30 mouse cellular contexts compared by ENCODE assay signal in genomic region chr17:50458232-50458631, GRCm38 (mm10). TPM values are rescaled to one million over a fixed set of nuclear protein-coding genes. Genes with fewer than 3 reads are reported as not detected.
A peak's percentile ranks its signal among the peaks of the same experiment; 100 is the strongest.
DNase-seq lines count a peak whose midpoint lies in the region; ATAC-seq and TF ChIP-seq lines count a peak whose summit lies in the region.
"Had no signal": no experiment of that assay in that cellular context is flagged by ENCODE, and none has a peak within 500 bp of the region (broad histone marks: within the 10 kb centered on the region; RNA-seq: fewer than 3 reads in every experiment).

No protein-coding gene starts in this region.

- no peaks in the 10 kb centered on the region for H3K36me3 ChIP-seq in heart, adult 2 months (ENCODE audit: control insufficient read depth, insufficient read depth, low read length)
- no peaks in the 10 kb centered on the region for H3K36me3 ChIP-seq in spleen, adult 2 months (ENCODE audit: control insufficient read depth, insufficient read depth, low read length)
- H3K36me3 ChIP-seq: embryonic facial prominence, embryonic 13.5 days; forebrain, embryonic 12.5 days; heart, embryonic 10.5 days; heart, embryonic 15.5 days; intestine, embryonic 15.5 days; limb, embryonic 10.5 days; limb, embryonic 15.5 days; midbrain, embryonic 12.5 days; neural tube, embryonic 13.5 days had no signal

- no peak for TF ChIP-seq CTCF in heart, adult 2 months (IDR thresholded peaks at IDR 0.05)
- TF ChIP-seq CTCF in spleen, adult 2 months (IDR thresholded peaks at IDR 0.05; ENCODE audit: extremely low read depth, insufficient read depth, insufficient read length, insufficient replicate concordance) = no peak

- TF ChIP-seq EP300 in heart, adult 2 months (IDR thresholded peaks at IDR 0.05; ENCODE audit: insufficient read depth, low read depth, low read length) = no peak

- no peak overlapping the region for H3K27ac ChIP-seq in heart, adult 2 months
- H3K27ac ChIP-seq in spleen, adult 2 months (ENCODE audit: insufficient read depth, low read length) = peak overlapping the region; percentile 25; the same call in 1 of the 2 replicates
- H3K27ac ChIP-seq: embryonic facial prominence, embryonic 13.5 days; forebrain, embryonic 12.5 days; heart, embryonic 10.5 days; heart, embryonic 15.5 days; hindbrain, postnatal 0 days; intestine, embryonic 15.5 days; kidney, postnatal 0 days; limb, embryonic 10.5 days; limb, embryonic 15.5 days; macrophage; midbrain, embryonic 12.5 days; neural tube, embryonic 13.5 days had no signal

- H3K4me1 ChIP-seq in heart, adult 2 months (ENCODE audit: control insufficient read depth, insufficient read depth, low read length) = no peaks in the 10 kb centered on the region
- no peaks in the 10 kb centered on the region for H3K4me1 ChIP-seq in spleen, adult 2 months (ENCODE audit: control insufficient read depth, insufficient read depth, insufficient read length)
- H3K4me1 ChIP-seq: embryonic facial prominence, embryonic 13.5 days; forebrain, embryonic 12.5 days; intestine, embryonic 15.5 days; limb, embryonic 15.5 days; midbrain, embryonic 12.5 days; neural tube, embryonic 13.5 days had no signal

- no peaks in the 10 kb centered on the region for H3K79me2 ChIP-seq in heart, adult 2 months (replicated peaks; ENCODE audit: control insufficient read depth, insufficient read depth, low read length)

- 0 out of 2 replicates have a peak, but pooled peaks have one; percentile 17 for ATAC-seq in granulocyte monocyte progenitor cell, adult 5-6 weeks (replicated peaks; ENCODE audit: poor library complexity, severe bottlenecking)
- ATAC-seq: forebrain, postnatal 0 days; hindbrain, postnatal 0 days; intestine, embryonic 15.5 days; lung, postnatal 0 days had no signal

- H3K4me3 ChIP-seq in heart, adult 2 months = no peak overlapping the region
- H3K4me3 ChIP-seq in spleen, adult 2 months (ENCODE audit: extremely low read depth, insufficient read depth, insufficient read length) = no peak overlapping the region
- H3K4me3 ChIP-seq: embryonic facial prominence, embryonic 13.5 days; erythroblast, embryonic 14.5 days; forebrain, embryonic 12.5 days; heart, embryonic 10.5 days; heart, embryonic 15.5 days; intestine, embryonic 15.5 days; limb, embryonic 10.5 days; limb, embryonic 15.5 days; midbrain, embryonic 12.5 days; neural tube, embryonic 13.5 days had no signal

- peak; percentile 49 for DNase-seq in heart, adult 11 months
- DNase-seq in heart, adult 2 months = no peak
- no peak for DNase-seq in spleen, adult 2 months (ENCODE audit: low read depth in 1 of 2, low spot score in 2 of 2)
- no peak for DNase-seq in spleen, postnatal 14 days (ENCODE audit: low spot score in 2 of 2)
- peak; percentile 30 to 63 for DNase-seq in spleen, postnatal 36 days (ENCODE audit: low spot score in 2 of 2)
- no peak for DNase-seq in B cell, adult 2 months
- DNase-seq in testis, postnatal 10 days (ENCODE audit: low spot score) = no peak
- DNase-seq: adrenal gland, adult 2 months; cerebellum, adult 11 months; cerebellum, adult 9-11 months; embryo, embryonic 11 days; forebrain, postnatal 0 days; kidney, adult 8-10 months; layer of hippocampus, adult 9-11 months; lung, adult 18-20 months had no signal

- 92% methylated on average over 4 of the region's 4 CpGs for WGBS in heart, adult 2 months
- 74% methylated on average over 4 of the region's 4 CpGs for WGBS in spleen, adult 2 months

- TF ChIP-seq POLR2A in heart, adult 2 months (IDR thresholded peaks at IDR 0.05; ENCODE audit: insufficient read depth, low read depth, low read length) = no peak
- TF ChIP-seq POLR2A in spleen, adult 2 months (IDR thresholded peaks at IDR 0.05; ENCODE audit: low read depth, low read length) = no peak

- no peak overlapping the region for H3K9ac ChIP-seq in heart, adult 2 months (ENCODE audit: low read depth, low read length)
- H3K9ac ChIP-seq: embryonic facial prominence, embryonic 13.5 days; forebrain, embryonic 12.5 days; forebrain, postnatal 0 days; heart, embryonic 15.5 days; intestine, embryonic 15.5 days; limb, embryonic 15.5 days; midbrain, embryonic 12.5 days; neural tube, embryonic 13.5 days had no signal

- H3K27me3 ChIP-seq in heart, adult 2 months (ENCODE audit: control insufficient read depth, insufficient read depth, low read length) = no peaks in the 10 kb centered on the region
- H3K27me3 ChIP-seq in spleen, adult 2 months (ENCODE audit: control insufficient read depth, insufficient read depth, low read length) = no peaks in the 10 kb centered on the region
- H3K27me3 ChIP-seq: embryonic facial prominence, embryonic 13.5 days; forebrain, embryonic 12.5 days; heart, embryonic 15.5 days; intestine, embryonic 15.5 days; limb, embryonic 15.5 days; midbrain, embryonic 12.5 days; neural tube, embryonic 13.5 days had no signal

- intact Hi-C loops in heart, adult 2 months (cut with DNase I) = no loop called here

RNA-seq across cellular contexts. Expression of gene Plcl2, which starts 51.0 kb away (rescaled TPM):
- total RNA-seq in heart, adult 2 months (2021) = 1 to 10 TPM; 7.5 to 8.0 TPM
- 2.8 and 6.1 TPM in 2 replicates for polyA plus RNA-seq in heart, adult 2 months (2012; rRNA removed)
- 11.5 and 12.6 TPM in 2 replicates for polyA plus RNA-seq in spleen, adult 2 months (2012; rRNA removed)
- 29.8 and 40.1 TPM in 2 replicates for total RNA-seq in granulocyte monocyte progenitor cell, adult 5-6 weeks (2014; fragmentation: Nextera tagmentation)
- total RNA-seq in granulocyte monocyte progenitor cell, adult 5-6 weeks (2017) = 22.9 and 31.1 TPM in 2 replicates

Comparison
In these comparisons a context has a peak if more than half of its experiments do, and no peak if none do; other contexts are left out.
1. DNase-seq: peak in heart, adult 11 months (single experiment) and spleen, postnatal 36 days (2 of 2); none in heart, adult 2 months (0 of 2), spleen, adult 2 months (0 of 2), spleen, postnatal 14 days (0 of 2), B cell, adult 2 months (0 of 2) and testis, postnatal 10 days (single experiment).